Mouse (Mus musculus): ENCODE data around the gene Rbfox3. TPM values are rescaled to one million over a fixed set of nuclear protein-coding genes. Genes with fewer than 3 reads are reported as not detected.

Gene Rbfox3
- polyA plus RNA-seq, 1 experiment from 2014 or later: 0.60 TPM

GRCm38 (mm10) chr11:118861801-118862431, 49.5 kb downstream of the Rbfox3 start:
- Histone ChIP-seq H3K9me3 (no peaks in the 10 kb centered on the region), H3K4me1 (no peaks in the 10 kb centered on the region), H3K36me3 (no peaks in the 10 kb centered on the region), H3K4me3 (no peak overlapping the region), H3K27me3 (ENCODE audit: insufficient read depth, poor library complexity, severe bottlenecking) (no peaks in the 10 kb centered on the region), H3K27ac (no peak overlapping the region)
- WGBS: 86% methylated on average over 15 of the region's 15 CpGs
- no peak for DNase-seq (ENCODE audit: low spot score)

GRCm38 (mm10) chr11:118861246-118861645, 50.2 kb downstream of the Rbfox3 start:
- no peaks in the 10 kb centered on the region for H3K4me1 ChIP-seq
- H3K9me3 ChIP-seq: no peaks in the 10 kb centered on the region
- H3K4me3 ChIP-seq: no peak overlapping the region
- DNase-seq (ENCODE audit: low spot score): no peak
- H3K27me3 ChIP-seq (ENCODE audit: insufficient read depth, poor library complexity, severe bottlenecking): no peaks in the 10 kb centered on the region
- H3K27ac ChIP-seq: no peak overlapping the region
- no peaks in the 10 kb centered on the region for H3K36me3 ChIP-seq
- 84% methylated on average over 6 of the region's 6 CpGs for WGBS

GRCm38 (mm10) chr11:118860812-118861211, 50.6 kb downstream of the Rbfox3 start:
- Histone ChIP-seq H3K36me3 (no peaks in the 10 kb centered on the region), H3K27me3 (ENCODE audit: insufficient read depth, poor library complexity, severe bottlenecking) (no peaks in the 10 kb centered on the region), H3K9me3 (no peaks in the 10 kb centered on the region), H3K4me1 (no peaks in the 10 kb centered on the region), H3K4me3 (no peak overlapping the region), H3K27ac (no peak overlapping the region)
- WGBS: 80% methylated on average over 8 of the region's 8 CpGs
- DNase-seq (ENCODE audit: low spot score): no peak

GRCm38 (mm10) chr11:118859839-118860238, 51.6 kb downstream of the Rbfox3 start:
- H3K4me3 ChIP-seq: no peak overlapping the region
- no peaks in the 10 kb centered on the region for H3K36me3 ChIP-seq
- H3K27me3 ChIP-seq (ENCODE audit: insufficient read depth, poor library complexity, severe bottlenecking): no peaks in the 10 kb centered on the region
- no peaks in the 10 kb centered on the region for H3K9me3 ChIP-seq
- DNase-seq (ENCODE audit: low spot score): no peak
- no peak overlapping the region for H3K27ac ChIP-seq
- 74% methylated on average over 5 of the region's 5 CpGs for WGBS
- H3K4me1 ChIP-seq: no peaks in the 10 kb centered on the region

- no peak overlapping the region for H3K27ac ChIP-seq
- no peaks in the 10 kb centered on the region for H3K9me3 ChIP-seq
- no peaks in the 10 kb centered on the region for H3K27me3 ChIP-seq (ENCODE audit: insufficient read depth, poor library complexity, severe bottlenecking)
- no peak overlapping the region for H3K4me3 ChIP-seq
- DNase-seq (ENCODE audit: low spot score): no peak
- no peaks in the 10 kb centered on the region for H3K36me3 ChIP-seq
- WGBS: 75% methylated on average over 11 of the region's 11 CpGs
- no peaks in the 10 kb centered on the region for H3K4me1 ChIP-seq
Measured at GRCm38 (mm10) chr11:118858305-118858704, 53.1 kb downstream of the Rbfox3 start.

- Histone ChIP-seq H3K9me3 (no peaks in the 10 kb centered on the region), H3K36me3 (no peaks in the 10 kb centered on the region), H3K27me3 (ENCODE audit: insufficient read depth, poor library complexity, severe bottlenecking) (peaks cover 13% of the 10 kb centered on the region), H3K4me1 (peaks cover 9% of the 10 kb centered on the region; the same call in 1 of the 2 replicates), H3K4me3 (no peak overlapping the region), H3K27ac (no peak overlapping the region)
- 68% methylated on average over 6 of the region's 6 CpGs for WGBS
- DNase-seq (ENCODE audit: low spot score): no peak
Measured at GRCm38 (mm10) chr11:118851391-118851790, 60.0 kb downstream of the Rbfox3 start.

GRCm38 (mm10) chr11:118847986-118848385, 63.4 kb downstream of the Rbfox3 start:
- peaks cover 13% of the 10 kb centered on the region for H3K27me3 ChIP-seq (ENCODE audit: insufficient read depth, poor library complexity, severe bottlenecking)
- H3K36me3 ChIP-seq: no peaks in the 10 kb centered on the region
- H3K9me3 ChIP-seq: no peaks in the 10 kb centered on the region
- WGBS: 78% methylated on average over 7 of the region's 7 CpGs
- peaks cover 8% of the 10 kb centered on the region; the same call in 1 of the 2 replicates for H3K4me1 ChIP-seq
- no peak overlapping the region for H3K4me3 ChIP-seq
- no peak overlapping the region for H3K27ac ChIP-seq
- no peak for DNase-seq (ENCODE audit: low spot score)

- H3K27me3 ChIP-seq (ENCODE audit: insufficient read depth, poor library complexity, severe bottlenecking): peaks cover 5% of the 10 kb centered on the region; the same call in 1 of the 2 replicates
- no peaks in the 10 kb centered on the region for H3K9me3 ChIP-seq
- 89% methylated on average over 5 of the region's 5 CpGs for WGBS
- DNase-seq (ENCODE audit: low spot score): no peak
- no peak overlapping the region for H3K27ac ChIP-seq
- H3K4me3 ChIP-seq: no peak overlapping the region
- peaks cover 16% of the 10 kb centered on the region for H3K4me1 ChIP-seq
- no peaks in the 10 kb centered on the region for H3K36me3 ChIP-seq
Measured at GRCm38 (mm10) chr11:118840992-118841391, 70.4 kb downstream of the Rbfox3 start.

GRCm38 (mm10) chr11:118838167-118838566, 73.2 kb downstream of the Rbfox3 start:
- Histone ChIP-seq H3K4me3 (no peak overlapping the region), H3K4me1 (peaks cover 16% of the 10 kb centered on the region), H3K27me3 (ENCODE audit: insufficient read depth, poor library complexity, severe bottlenecking) (peaks cover 13% of the 10 kb centered on the region; the same call in 1 of the 2 replicates), H3K27ac (no peak overlapping the region), H3K36me3 (no peaks in the 10 kb centered on the region; the same call in 1 of the 2 replicates), H3K9me3 (no peaks in the 10 kb centered on the region)
- 22% methylated on average over 4 of the region's 4 CpGs for WGBS
- DNase-seq (ENCODE audit: low spot score): no peak

- H3K36me3 ChIP-seq: no peaks in the 10 kb centered on the region; the same call in 1 of the 2 replicates
- no peak overlapping the region for H3K27ac ChIP-seq
- no peak for DNase-seq (ENCODE audit: low spot score)
- H3K27me3 ChIP-seq (ENCODE audit: insufficient read depth, poor library complexity, severe bottlenecking): peaks cover 21% of the 10 kb centered on the region; the same call in 1 of the 2 replicates
- no peak overlapping the region for H3K4me3 ChIP-seq
- H3K4me1 ChIP-seq: peaks cover 16% of the 10 kb centered on the region
- H3K9me3 ChIP-seq: no peaks in the 10 kb centered on the region
- WGBS: 71% methylated on average over 4 of the region's 4 CpGs
Measured at GRCm38 (mm10) chr11:118836889-118837288, 74.5 kb downstream of the Rbfox3 start.

GRCm38 (mm10) chr11:118832793-118833481, 78.5 kb downstream of the Rbfox3 start:
- H3K36me3 ChIP-seq: no peaks in the 10 kb centered on the region; the same call in 1 of the 2 replicates
- H3K4me1 ChIP-seq: peaks cover 4% of the 10 kb centered on the region
- no peak overlapping the region for H3K4me3 ChIP-seq
- H3K9me3 ChIP-seq: no peaks in the 10 kb centered on the region
- no peak for DNase-seq (ENCODE audit: low spot score)
- 71% methylated on average over 10 of the region's 10 CpGs for WGBS
- peaks cover 24% of the 10 kb centered on the region; the same call in 1 of the 2 replicates for H3K27me3 ChIP-seq (ENCODE audit: insufficient read depth, poor library complexity, severe bottlenecking)
- H3K27ac ChIP-seq: no peak overlapping the region

GRCm38 (mm10) chr11:118831730-118832129, 79.7 kb downstream of the Rbfox3 start:
- DNase-seq (ENCODE audit: low spot score): no peak
- no peaks in the 10 kb centered on the region; the same call in 1 of the 2 replicates for H3K4me1 ChIP-seq
- H3K27ac ChIP-seq: no peak overlapping the region
- no peak overlapping the region for H3K4me3 ChIP-seq
- no peaks in the 10 kb centered on the region for H3K9me3 ChIP-seq
- no peaks in the 10 kb centered on the region; the same call in 1 of the 2 replicates for H3K36me3 ChIP-seq
- H3K27me3 ChIP-seq (ENCODE audit: insufficient read depth, poor library complexity, severe bottlenecking): peaks cover 32% of the 10 kb centered on the region; the same call in 1 of the 2 replicates
- 57% methylated on average over 7 of the region's 7 CpGs for WGBS

All from heart, embryonic 10.5 days (tissue).